Comparison of ENCODE assay signal across 8 mouse cellular contexts in genomic region chrX:13846653-13847501, GRCm38 (mm10). TPM values are rescaled to one million over a fixed set of nuclear protein-coding genes. Genes with fewer than 3 reads are reported as not detected.
DNase-seq lines count a peak whose midpoint lies in the region; ATAC-seq and TF ChIP-seq lines count a peak whose summit lies in the region.

No protein-coding gene starts in this region.

- H3K4me2 ChIP-seq in forebrain, embryonic 13.5 days, result peak overlapping the region; percentile 56
- peak overlapping the region; percentile 75 for H3K4me2 ChIP-seq in liver, postnatal 0 days (ENCODE audit: low read depth, low read length)
- H3K4me2 ChIP-seq in neural tube, embryonic 13.5 days, result peak overlapping the region; percentile 54

- no peak for TF ChIP-seq EP300 in liver, postnatal 0 days (IDR thresholded peaks at IDR 0.05; ENCODE audit: low read depth)

- H3K4me3 ChIP-seq in forebrain, embryonic 13.5 days, result peak overlapping the region; percentile 57
- H3K4me3 ChIP-seq in liver, postnatal 0 days (ENCODE audit: low read depth, low read length), result peak overlapping the region; percentile 59
- peak overlapping the region; percentile 64 for H3K4me3 ChIP-seq in neural tube, embryonic 13.5 days

- 0 out of 2 replicates have a peak, but pooled peaks cover 4% of the 10 kb centered on the region for H3K4me1 ChIP-seq in forebrain, embryonic 13.5 days
- no peaks in the 10 kb centered on the region for H3K4me1 ChIP-seq in liver, postnatal 0 days (ENCODE audit: insufficient read depth)
- H3K4me1 ChIP-seq in neural tube, embryonic 13.5 days (replicated peaks), result peaks cover 13% of the 10 kb centered on the region

- TF ChIP-seq CTCF in liver, postnatal 0 days (IDR thresholded peaks at IDR 0.05; ENCODE audit: low read depth), result peak; percentile 31

- no peaks in the 10 kb centered on the region for H3K9me3 ChIP-seq in forebrain, embryonic 13.5 days (replicated peaks)
- H3K9me3 ChIP-seq in liver, postnatal 0 days (ENCODE audit: low read length), result no peaks in the 10 kb centered on the region
- no peaks in the 10 kb centered on the region for H3K9me3 ChIP-seq in neural tube, embryonic 13.5 days

- H3K27me3 ChIP-seq in forebrain, embryonic 13.5 days, result no peaks in the 10 kb centered on the region
- no peaks in the 10 kb centered on the region for H3K27me3 ChIP-seq in liver, postnatal 0 days (ENCODE audit: insufficient read depth, low read length)
- no peaks in the 10 kb centered on the region for H3K27me3 ChIP-seq in neural tube, embryonic 13.5 days

- H3K27ac ChIP-seq in forebrain, embryonic 13.5 days, result peak overlapping the region; percentile 92
- peak overlapping the region; percentile 67 for H3K27ac ChIP-seq in liver, postnatal 0 days (ENCODE audit: low read depth)
- H3K27ac ChIP-seq in neural tube, embryonic 13.5 days (replicated peaks), result peak overlapping the region; percentile 94

- peak overlapping the region; percentile 78 for H3K9ac ChIP-seq in forebrain, embryonic 13.5 days
- peak overlapping the region; percentile 64 for H3K9ac ChIP-seq in liver, postnatal 0 days (replicated peaks)
- H3K9ac ChIP-seq in neural tube, embryonic 13.5 days, result peak overlapping the region; percentile 73

- H3K36me3 ChIP-seq in forebrain, embryonic 13.5 days (ENCODE audit: poor library complexity, severe bottlenecking), result no peaks in the 10 kb centered on the region
- no peaks in the 10 kb centered on the region for H3K36me3 ChIP-seq in liver, postnatal 0 days (replicated peaks; ENCODE audit: insufficient read depth, low read length)
- no peaks in the 10 kb centered on the region for H3K36me3 ChIP-seq in neural tube, embryonic 13.5 days

- ATAC-seq in forebrain, embryonic 13.5 days, result peak; percentile 95
- peak; percentile 93 for ATAC-seq in liver, postnatal 0 days
- ATAC-seq in neural tube, embryonic 13.5 days (ENCODE audit: low read depth), result peak; percentile 94

- DNase-seq in ES-CJ7 (ENCODE audit: low read depth, low spot score), result peak; percentile 77
- peak; percentile 88 for DNase-seq in cerebellum, adult 11 months
- DNase-seq in heart, postnatal 10 days, result peak; percentile 88 to 92
- DNase-seq in large intestine, adult 2 months (ENCODE audit: low read depth, low spot score), result peak; percentile 33
- peak; percentile 87 for DNase-seq in liver, postnatal 0 days
- peak; percentile 87 for DNase-seq in telencephalon, adult 2 months (ENCODE audit: low read depth, low spot score)

- WGBS in forebrain, embryonic 13.5 days, result 16% methylated on average over 42 of the region's 59 CpGs
- 24% methylated on average over 54 of the region's 59 CpGs for WGBS in large intestine, adult 2 months
- 12% methylated on average over 34 of the region's 59 CpGs for WGBS in liver, postnatal 0 days (ENCODE audit: insufficient replicate concordance)
- 22% methylated on average over 51 of the region's 59 CpGs for WGBS in neural tube, embryonic 13.5 days

- intact Hi-C loops in heart, postnatal 10 days (cut with DNase I), result loop anchor here (5.0 kb wide), 1 partner anchor 110 kb away; no protein-coding TSS in a partner anchor

RNA-seq across cellular contexts. Expression of gene Cask, which starts 4.3 kb away (rescaled TPM):
- 29.4 and 31.2 TPM in 2 replicates for polyA plus RNA-seq in forebrain, embryonic 13.5 days (2015; fragmentation: Nextera tagmentation; extraction: Ambion mirVana)
- 10 to 100 TPM; 20.5 to 22.3 TPM for total RNA-seq in heart, postnatal 10 days (2021)
- 12.8 and 19.2 TPM in 2 replicates for polyA plus RNA-seq in large intestine, adult 2 months (2012; rRNA removed)
- 1.9 and 2.2 TPM in 2 replicates for polyA plus RNA-seq in liver, postnatal 0 days (2015; fragmentation: Nextera tagmentation; extraction: Ambion mirVana)
- polyA plus RNA-seq in neural tube, embryonic 13.5 days (2015; fragmentation: Nextera tagmentation; extraction: Ambion mirVana), result 37.6 and 42.5 TPM in 2 replicates

Comparison
In these comparisons a context has a peak if more than half of its experiments do, and no peak if none do; other contexts are left out.
1. Peak in every context shown above with its lines: DNase-seq, ATAC-seq, H3K4me3 ChIP-seq and H3K27ac ChIP-seq.
2. DNase-seq: peak in every context shown above with its lines; median percentile 90 in heart, postnatal 10 days; 88 in cerebellum, adult 11 months; 87 in liver, postnatal 0 days; 87 in telencephalon, adult 2 months; 77 in ES-CJ7; 33 in large intestine, adult 2 months.